Mouse (Mus musculus) midbrain, embryonic 11.5 days (tissue): ENCODE results near the gene Brinp2. TPM values are rescaled to one million over a fixed set of nuclear protein-coding genes. Genes with fewer than 3 reads are reported as not detected.
A peak's percentile ranks its signal among the peaks of the same experiment; 100 is the strongest.

Source experiments
- ATAC-seq: fragments of 200-750 bp; cut with Nextera tagmentation; 2 replicates; pipeline ENCODE4 v1.8.0; 2017; ENCODE audit warnings: moderate TSS enrichment, moderate library complexity; ENCODE audit not compliant: low FRiP score
- DNase-seq: peaks from one replicate; pipeline ENCODE4 v3.0.0; 2015; ENCODE audit warnings: low spot score; ENCODE audit errors: missing footprints
- H3K27ac ChIP-seq: fragments of 300-500 bp; sonication (generic); 2 replicates; pipeline ENCODE4 v1.5.1; 2014; ENCODE audit warnings: low read depth, low read length
- H3K27me3 ChIP-seq: fragments of 300-500 bp; sonication (generic); 2 replicates; pipeline ENCODE4 v1.6.1; 2014; ENCODE audit warnings: mild to moderate bottlenecking, low read length, moderate library complexity, mixed read lengths; ENCODE audit not compliant: control insufficient read depth, insufficient read depth
- H3K36me3 ChIP-seq: fragments of 300-500 bp; sonication (generic); 2 replicates; pipeline ENCODE4 v1.6.1; 2014; ENCODE audit warnings: mild to moderate bottlenecking, low read length, moderate library complexity, mixed read lengths; ENCODE audit not compliant: control insufficient read depth, insufficient read depth
- H3K4me1 ChIP-seq: fragments of 300-500 bp; sonication (generic); 2 replicates; pipeline ENCODE4 v1.6.1; 2014; ENCODE audit warnings: low read length; ENCODE audit not compliant: control insufficient read depth, insufficient read depth
- H3K4me2 ChIP-seq: fragments of 300-500 bp; sonication (generic); 2 replicates; pipeline ENCODE4 v1.6.1; 2014; ENCODE audit warnings: mild to moderate bottlenecking, moderate library complexity
- H3K4me3 ChIP-seq: fragments of 300-500 bp; sonication (generic); 2 replicates; pipeline ENCODE4 v1.5.1; 2014; ENCODE audit warnings: low read depth, low read length
- H3K9ac ChIP-seq: fragments of 300-500 bp; sonication (generic); 2 replicates; pipeline ENCODE4 v1.6.1; 2014; ENCODE audit warnings: low read length
- H3K9me3 ChIP-seq: fragments of 300-500 bp; sonication (generic); 2 replicates; pipeline ENCODE4 v1.6.1; 2016; ENCODE audit warnings: low read length; ENCODE audit not compliant: control insufficient read depth
- WGBS: fragments of 180-500 bp; shearing (Covaris S2); extraction: QIAGEN DNeasy Blood & Tissue Kit; methylation state at CpG from one replicate; pipeline ENCODE4 v1.1.7; 2014; 5-methylcytosine and 5-hydroxymethylcytosine counted together
- polyA plus RNA-seq: library from polyadenylated mRNA; unstranded; fragments of >200 nt; fragmentation: Nextera tagmentation; extraction: Ambion mirVana; gene quantifications from 2 replicates; pipeline ENCODE4 v1.2.1, GENCODE M21; 2014

The Brinp2 gene
- polyA plus RNA-seq, 1 experiment from 2014 or later = 3.8 TPM

GRCm38 (mm10) chr1:158218750-158219149 is 137.4 kb downstream of the Brinp2 start:
- Histone ChIP-seq H3K36me3 (no peaks in the 10 kb centered on the region), H3K27ac (no peak overlapping the region), H3K4me2 (no peak overlapping the region), H3K9me3 (no peaks in the 10 kb centered on the region), H3K4me3 (no peak overlapping the region), H3K27me3 (no peaks in the 10 kb centered on the region), H3K9ac (no peak overlapping the region), H3K4me1 (peaks cover 10% of the 10 kb centered on the region)
- no peak for ATAC-seq
- 70% methylated on average over 1 of the region's 1 CpGs for WGBS
- no peak for DNase-seq

GRCm38 (mm10) chr1:158218294-158218693 is 137.8 kb downstream of the Brinp2 start:
- ATAC-seq (no peak), DNase-seq (no peak)
- Histone ChIP-seq H3K36me3 (no peaks in the 10 kb centered on the region), H3K27me3 (no peaks in the 10 kb centered on the region), H3K9me3 (no peaks in the 10 kb centered on the region), H3K4me3 (no peak overlapping the region), H3K4me2 (no peak overlapping the region), H3K9ac (no peak overlapping the region), H3K4me1 (peaks cover 10% of the 10 kb centered on the region), H3K27ac (no peak overlapping the region)
- whole genome bisulfite sequencing = 67% methylated on average over 2 of the region's 2 CpGs

- Histone ChIP-seq H3K4me2 (no peak overlapping the region), H3K4me3 (no peak overlapping the region), H3K4me1 (peaks cover 5% of the 10 kb centered on the region), H3K27ac (no peak overlapping the region), H3K9me3 (no peaks in the 10 kb centered on the region), H3K36me3 (no peaks in the 10 kb centered on the region), H3K27me3 (no peaks in the 10 kb centered on the region), H3K9ac (no peak overlapping the region)
- no peak for ATAC-seq
- DNase-seq = no peak
- WGBS = 81% methylated on average over 9 of the region's 9 CpGs
Measured at GRCm38 (mm10) chr1:158215581-158215980, 140.5 kb downstream of the Brinp2 start.

- H3K4me3 ChIP-seq = no peak overlapping the region
- H3K9ac ChIP-seq = no peak overlapping the region
- ATAC-seq = no peak
- peaks cover 2% of the 10 kb centered on the region; the same call in 1 of the 2 replicates for H3K4me1 ChIP-seq
- no peaks in the 10 kb centered on the region for H3K36me3 ChIP-seq
- no peaks in the 10 kb centered on the region for H3K9me3 ChIP-seq
- WGBS = 42% methylated on average over 5 of the region's 5 CpGs
- no peak overlapping the region for H3K27ac ChIP-seq
- peak; percentile 86 for DNase-seq
- no peaks in the 10 kb centered on the region for H3K27me3 ChIP-seq
- H3K4me2 ChIP-seq = no peak overlapping the region
Measured at GRCm38 (mm10) chr1:158214743-158215142, 141.4 kb downstream of the Brinp2 start.

- no peak overlapping the region for H3K4me2 ChIP-seq
- WGBS = 94% methylated on average over 4 of the region's 4 CpGs
- no peak overlapping the region for H3K4me3 ChIP-seq
- ATAC-seq = no peak
- no peak overlapping the region for H3K9ac ChIP-seq
- H3K4me1 ChIP-seq = peaks cover 2% of the 10 kb centered on the region; the same call in 1 of the 2 replicates
- DNase-seq = no peak
- no peaks in the 10 kb centered on the region for H3K27me3 ChIP-seq
- H3K36me3 ChIP-seq = no peaks in the 10 kb centered on the region
- H3K27ac ChIP-seq = no peak overlapping the region
- no peaks in the 10 kb centered on the region for H3K9me3 ChIP-seq
Measured at GRCm38 (mm10) chr1:158213736-158214135, 142.4 kb downstream of the Brinp2 start.

- Histone ChIP-seq H3K9me3 (no peaks in the 10 kb centered on the region; the same call in 1 of the 2 replicates), H3K27me3 (no peaks in the 10 kb centered on the region), H3K4me3 (no peak overlapping the region), H3K36me3 (no peaks in the 10 kb centered on the region), H3K4me2 (no peak overlapping the region), H3K27ac (no peak overlapping the region), H3K9ac (no peak overlapping the region), H3K4me1 (no peaks in the 10 kb centered on the region)
- DNase-seq (no peak), ATAC-seq (no peak)
- WGBS = 92% methylated on average over 2 of the region's 2 CpGs
Measured at GRCm38 (mm10) chr1:158207620-158208019, 148.5 kb downstream of the Brinp2 start.

GRCm38 (mm10) chr1:158202932-158203331 is 153.2 kb downstream of the Brinp2 start:
- Histone ChIP-seq H3K4me2 (no peak overlapping the region), H3K36me3 (no peaks in the 10 kb centered on the region), H3K9ac (no peak overlapping the region), H3K4me3 (no peak overlapping the region), H3K27me3 (no peaks in the 10 kb centered on the region), H3K4me1 (no peaks in the 10 kb centered on the region), H3K27ac (no peak overlapping the region), H3K9me3 (no peaks in the 10 kb centered on the region; the same call in 1 of the 2 replicates)
- ATAC-seq (no peak), DNase-seq (no peak)
- 60% methylated on average over 2 of the region's 2 CpGs for WGBS

Other genes with a start within 250 kb of the Brinp2 start
- 20.1 and 20.7 TPM in 2 replicates for gene Astn1, start 5.9 kb upstream of the Brinp2 start, polyA plus RNA-seq